Mouse (Mus musculus) ES-Bruce4 (cell line): ENCODE data around the gene Ankrd33b. TPM values are rescaled to one million over a fixed set of nuclear protein-coding genes. Genes with fewer than 3 reads are reported as not detected.

ENCODE experiments used
- H3K27ac ChIP-seq: 2 replicates; pipeline ENCODE4 v1.5.1; 2012; ENCODE audit warnings: low read length, inconsistent platforms; ENCODE audit not compliant: insufficient read depth
- H3K27me3 ChIP-seq: 2 replicates; pipeline ENCODE4 v1.6.1; 2012; ENCODE audit warnings: mild to moderate bottlenecking, low read length, inconsistent platforms; ENCODE audit not compliant: control insufficient read depth, poor library complexity, insufficient read depth, severe bottlenecking
- H3K36me3 ChIP-seq: 2 replicates; pipeline ENCODE4 v1.6.1; 2012; ENCODE audit warnings: inconsistent platforms, mild to moderate bottlenecking, low read length, moderate library complexity; ENCODE audit not compliant: control insufficient read depth, poor library complexity, insufficient read depth, severe bottlenecking
- H3K4me1 ChIP-seq: one replicate; pipeline ENCODE4 v1.8.1; 2011; ENCODE audit warnings: low read length; ENCODE audit not compliant: control insufficient read depth, insufficient read depth
- H3K4me3 ChIP-seq: 2 replicates; pipeline ENCODE4 v1.5.1; 2011; ENCODE audit warnings: low read depth, mild to moderate bottlenecking, low read length
- H3K9ac ChIP-seq: 2 replicates; pipeline ENCODE4 v1.6.1; 2012; ENCODE audit warnings: low read depth, mild to moderate bottlenecking, inconsistent platforms; ENCODE audit not compliant: poor library complexity, severe bottlenecking
- H3K9me3 ChIP-seq: replicated peaks from 2 replicates; pipeline ENCODE4 v1.6.1; 2012; ENCODE audit warnings: mild to moderate bottlenecking, low read length, inconsistent platforms; ENCODE audit not compliant: control insufficient read depth, poor library complexity, insufficient read depth, severe bottlenecking
- CTCF ChIP-seq: IDR thresholded peaks from one replicate; pipeline ENCODE4 v1.8.1; 2011; ENCODE audit warnings: low read depth, low read length
- EP300 ChIP-seq: IDR thresholded peaks from 2 replicates; pipeline ENCODE4 v1.6.1; 2011; ENCODE audit warnings: low read depth, low read length; ENCODE audit not compliant: insufficient read depth
- POLR2A ChIP-seq: IDR thresholded peaks from one replicate; pipeline ENCODE4 v1.8.1; 2011; ENCODE audit warnings: low read length; ENCODE audit not compliant: insufficient read depth
- polyA plus RNA-seq: library from polyadenylated mRNA; stranded (reverse); fragments of >200 nt; gene quantifications from 2 replicates; pipeline ENCODE4 v1.2.4, GENCODE M21; 2011; ENCODE audit warnings: low read depth; ENCODE audit not compliant: missing spikeins, insufficient read depth, insufficient read length

The Ankrd33b gene
- polyA plus RNA-seq, 1 experiment, result 1.6 TPM

- Histone ChIP-seq H3K4me1 (peaks cover 1% of the 10 kb centered on the region), H3K36me3 (no peaks in the 10 kb centered on the region), H3K27ac (0 out of 2 replicates have a peak overlapping the region, but pooled peaks have one; percentile 10), H3K4me3 (no peak overlapping the region), H3K9me3 (no peaks in the 10 kb centered on the region), H3K9ac (no peak overlapping the region), H3K27me3 (no peaks in the 10 kb centered on the region)
- peak; percentile 89 for TF ChIP-seq EP300
- TF ChIP-seq CTCF, result no peak
These were observed 28.8 kb downstream of the Ankrd33b start for GRCm38 (mm10) chr15:31338656-31339291.

- Histone ChIP-seq H3K27me3 (no peaks in the 10 kb centered on the region), H3K4me1 (peaks cover 1% of the 10 kb centered on the region), H3K9me3 (no peaks in the 10 kb centered on the region), H3K4me3 (no peak overlapping the region), H3K36me3 (no peaks in the 10 kb centered on the region), H3K27ac (0 out of 2 replicates have a peak overlapping the region, but pooled peaks have one; percentile 10), H3K9ac (no peak overlapping the region)
- TF ChIP-seq EP300 (no peak), CTCF (no peak), POLR2A (no peak)
These were observed 29.5 kb downstream of the Ankrd33b start for GRCm38 (mm10) chr15:31337983-31338382.

GRCm38 (mm10) chr15:31337192-31337741, 30.3 kb downstream of the Ankrd33b start:
- no peaks in the 10 kb centered on the region for H3K27me3 ChIP-seq
- no peak overlapping the region for H3K4me3 ChIP-seq
- peaks cover 1% of the 10 kb centered on the region for H3K4me1 ChIP-seq
- H3K9me3 ChIP-seq, result no peaks in the 10 kb centered on the region
- no peak overlapping the region for H3K9ac ChIP-seq
- H3K36me3 ChIP-seq, result no peaks in the 10 kb centered on the region
- TF ChIP-seq CTCF (no peak), POLR2A (no peak), EP300 (no peak)
- no peak overlapping the region for H3K27ac ChIP-seq

GRCm38 (mm10) chr15:31336685-31337084, 30.8 kb downstream of the Ankrd33b start:
- Histone ChIP-seq H3K36me3 (no peaks in the 10 kb centered on the region), H3K4me3 (no peak overlapping the region), H3K4me1 (peaks cover 1% of the 10 kb centered on the region), H3K27me3 (no peaks in the 10 kb centered on the region), H3K27ac (no peak overlapping the region), H3K9ac (no peak overlapping the region), H3K9me3 (no peaks in the 10 kb centered on the region)
- no peak for TF ChIP-seq POLR2A
- no peak for TF ChIP-seq EP300
- TF ChIP-seq CTCF, result no peak

GRCm38 (mm10) chr15:31334829-31335228, 32.7 kb downstream of the Ankrd33b start:
- no peaks in the 10 kb centered on the region for H3K36me3 ChIP-seq
- no peak overlapping the region for H3K27ac ChIP-seq
- no peak overlapping the region for H3K9ac ChIP-seq
- TF ChIP-seq CTCF (no peak), POLR2A (no peak), EP300 (no peak)
- H3K27me3 ChIP-seq, result no peaks in the 10 kb centered on the region
- no peak overlapping the region for H3K4me3 ChIP-seq
- peaks cover 1% of the 10 kb centered on the region for H3K4me1 ChIP-seq
- no peaks in the 10 kb centered on the region for H3K9me3 ChIP-seq

- TF ChIP-seq EP300, result no peak
- TF ChIP-seq POLR2A, result no peak
- TF ChIP-seq CTCF, result no peak
These were observed 34.9 kb downstream of the Ankrd33b start for GRCm38 (mm10) chr15:31332541-31333163.

More at GRCm38 (mm10) chr15:31332541-31333163, 34.9 kb downstream of the Ankrd33b start:
- no peak overlapping the region for H3K4me3 ChIP-seq
- no peak overlapping the region for H3K27ac ChIP-seq
- no peaks in the 10 kb centered on the region for H3K27me3 ChIP-seq
- H3K4me1 ChIP-seq, result no peaks in the 10 kb centered on the region
- H3K9ac ChIP-seq, result no peak overlapping the region
- no peaks in the 10 kb centered on the region for H3K36me3 ChIP-seq
- H3K9me3 ChIP-seq, result no peaks in the 10 kb centered on the region
